Mouse (Mus musculus) liver, adult 2 months (tissue): Measurements from ENCODE around the gene Spc24. TPM values are rescaled to one million over a fixed set of nuclear protein-coding genes. Genes with fewer than 3 reads are reported as not detected.

Experiments
- DNase-seq: peaks from one replicate; pipeline ENCODE4 v3.0.0-alpha.2; 2011; ENCODE audit warnings: low read depth, low spot score; ENCODE audit errors: extremely low read depth
- H3K27ac ChIP-seq: fragments of 200-500 bp; replicated peaks from 2 replicates; pipeline ENCODE4 v1.5.1; 2012; ENCODE audit warnings: low read depth, mild to moderate bottlenecking, control low read depth, inconsistent platforms, low read length; ENCODE audit not compliant: insufficient read depth
- H3K27me3 ChIP-seq: fragments of 200-500 bp; 2 replicates; pipeline ENCODE4 v1.6.1; 2012; ENCODE audit warnings: mild to moderate bottlenecking, moderate library complexity, low read length, inconsistent platforms; ENCODE audit not compliant: control insufficient read depth, insufficient read depth
- H3K36me3 ChIP-seq: fragments of 200-500 bp; 2 replicates; pipeline ENCODE4 v1.6.1; 2012; ENCODE audit warnings: low read length, inconsistent platforms; ENCODE audit not compliant: control insufficient read depth, insufficient read depth
- H3K4me1 ChIP-seq: fragments of 200-500 bp; 2 replicates; pipeline ENCODE4 v1.6.1; 2011; ENCODE audit warnings: low read length; ENCODE audit not compliant: control insufficient read depth, insufficient read depth
- H3K4me3 ChIP-seq: fragments of 200-500 bp; 2 replicates; pipeline ENCODE4 v1.5.1; 2011; ENCODE audit warnings: low read depth, mild to moderate bottlenecking, control low read depth, low read length, moderate library complexity; ENCODE audit not compliant: insufficient read depth
- H3K79me2 ChIP-seq: fragments of 200-500 bp; 2 replicates; pipeline ENCODE4 v1.6.1; 2012; ENCODE audit warnings: inconsistent platforms, mild to moderate bottlenecking, low read length, moderate library complexity; ENCODE audit not compliant: control insufficient read depth, insufficient read depth
- H3K9ac ChIP-seq: fragments of 200-500 bp; 2 replicates; pipeline ENCODE4 v1.6.1; 2012; ENCODE audit warnings: low read depth, mild to moderate bottlenecking, control low read depth, inconsistent platforms, low read length
- CTCF ChIP-seq: fragments of 200-500 bp; IDR thresholded peaks from 2 replicates; pipeline ENCODE4 v1.5.1; 2011; ENCODE audit warnings: low read depth, low read length, control low read depth
- POLR2A ChIP-seq: fragments of 200-500 bp; IDR thresholded peaks from 2 replicates; pipeline ENCODE4 v1.6.1; 2011; ENCODE audit warnings: low read length, control low read depth; ENCODE audit not compliant: insufficient read depth; ENCODE audit errors: extremely low read depth
- WGBS: fragments of 180-500 bp; shearing (Covaris S2); methylation state at CpG from one replicate; pipeline ENCODE4 v1.1.7; 2018; 5-methylcytosine and 5-hydroxymethylcytosine counted together
- polyA plus RNA-seq: library from polyadenylated mRNA; depleted of rRNA; stranded (reverse); fragments of >200 nt; gene quantifications from 2 replicates; pipeline ENCODE4 v1.2.3, GENCODE M21; 2012; rRNA removed
- total RNA-seq: library from RNA; depleted of rRNA; stranded (reverse); fragments of >200 nt; gene quantifications from 2 replicates; pipeline ENCODE4 v1.2.3, GENCODE M21; 2014; rRNA removed

The Spc24 gene
- total RNA-seq (15.3 and 17.9 TPM in 2 replicates), polyA plus RNA-seq (11.6 and 14.4 TPM in 2 replicates)

DNA sequence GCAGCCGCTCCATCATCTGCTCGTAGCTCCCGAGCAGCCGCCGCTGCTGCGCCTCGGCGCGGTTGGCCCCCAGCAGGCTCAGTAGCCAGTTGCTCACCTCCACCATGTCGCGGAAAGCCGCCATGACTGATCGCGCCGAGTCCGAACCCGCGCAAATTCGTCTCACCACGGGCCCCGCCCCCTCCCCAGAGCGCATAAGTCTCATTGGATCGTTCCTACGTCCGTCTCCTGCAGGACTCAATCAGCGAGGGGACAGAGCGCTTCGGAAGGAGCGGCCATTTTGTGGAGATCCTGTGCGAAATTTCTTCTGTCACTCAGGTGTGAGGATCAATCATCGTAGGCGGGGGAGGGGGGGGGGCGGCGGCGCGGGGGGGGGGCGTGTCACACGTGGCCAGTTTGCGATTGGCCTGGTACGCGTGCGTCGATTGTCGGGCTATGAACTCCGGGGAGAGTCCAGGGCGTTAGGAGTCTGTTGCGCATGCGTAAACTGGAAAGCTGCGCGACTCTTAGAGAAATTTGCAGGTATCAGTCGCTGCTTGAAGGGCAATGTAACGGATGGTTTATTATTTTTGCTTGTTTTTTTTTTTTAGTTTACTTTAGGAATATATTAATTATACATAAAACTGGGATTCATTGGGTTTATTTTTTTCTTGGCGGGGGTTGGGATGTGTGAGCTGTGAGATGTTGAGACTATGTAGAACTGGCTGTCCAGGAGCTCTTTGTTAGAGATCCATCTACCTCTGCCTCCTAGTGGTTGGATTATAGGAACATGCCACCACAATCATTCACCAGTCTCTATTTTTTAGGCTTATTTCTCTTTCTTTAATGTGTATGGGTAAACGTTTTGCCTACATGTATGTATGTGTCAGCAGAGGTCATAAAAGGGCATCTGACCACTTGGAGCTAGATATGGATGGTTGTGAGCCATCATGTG lies at the start of gene Spc24:
Gene Spc24, minus strand, starts transcription at position 149 of the 934 bp plus-strand sequence.
- Histone ChIP-seq H3K27ac (peak within 1 kb of the TSS; percentile 84), H3K4me3 (peak within 1 kb of the TSS; percentile 88), H3K36me3 (no peaks in the 10 kb centered on the region), H3K27me3 (no peaks in the 10 kb centered on the region), H3K79me2 (no peaks in the 10 kb centered on the region), H3K4me1 (peaks cover 18% of the 10 kb centered on the region), H3K9ac (peak within 1 kb of the TSS; percentile 88)
- DNase-seq: peak; percentile 97
- TF ChIP-seq POLR2A (no peak), CTCF (peak; percentile 28; the same call in 1 of the 2 replicates)
- under 1% methylated on average over 51 of the region's 54 CpGs for WGBS

- Histone ChIP-seq H3K9ac (no peak overlapping the region), H3K79me2 (no peaks in the 10 kb centered on the region), H3K4me3 (no peak overlapping the region), H3K36me3 (no peaks in the 10 kb centered on the region), H3K27me3 (no peaks in the 10 kb centered on the region), H3K27ac (no peak overlapping the region), H3K4me1 (peaks cover 20% of the 10 kb centered on the region)
- TF ChIP-seq CTCF (peak; percentile 67), POLR2A (no peak)
- DNase-seq: no peak
- WGBS: 58% methylated on average over 3 of the region's 3 CpGs
Observed at GRCm38 (mm10) chr9:21808561-21808960, 48.5 kb upstream of the Spc24 start.

- TF ChIP-seq POLR2A (no peak), CTCF (peak; percentile 34; the same call in 1 of the 2 replicates)
- H3K4me1 ChIP-seq: peaks cover 20% of the 10 kb centered on the region
- DNase-seq: peak; percentile 66
- no peak overlapping the region for H3K4me3 ChIP-seq
- H3K27me3 ChIP-seq: no peaks in the 10 kb centered on the region
- H3K79me2 ChIP-seq: no peaks in the 10 kb centered on the region
- H3K27ac ChIP-seq: peak overlapping the region; percentile 29
- no peaks in the 10 kb centered on the region for H3K36me3 ChIP-seq
- WGBS: 24% methylated on average over 11 of the region's 11 CpGs
- no peak overlapping the region for H3K9ac ChIP-seq
Observed at GRCm38 (mm10) chr9:21806976-21807375, 46.9 kb upstream of the Spc24 start.

DNA sequence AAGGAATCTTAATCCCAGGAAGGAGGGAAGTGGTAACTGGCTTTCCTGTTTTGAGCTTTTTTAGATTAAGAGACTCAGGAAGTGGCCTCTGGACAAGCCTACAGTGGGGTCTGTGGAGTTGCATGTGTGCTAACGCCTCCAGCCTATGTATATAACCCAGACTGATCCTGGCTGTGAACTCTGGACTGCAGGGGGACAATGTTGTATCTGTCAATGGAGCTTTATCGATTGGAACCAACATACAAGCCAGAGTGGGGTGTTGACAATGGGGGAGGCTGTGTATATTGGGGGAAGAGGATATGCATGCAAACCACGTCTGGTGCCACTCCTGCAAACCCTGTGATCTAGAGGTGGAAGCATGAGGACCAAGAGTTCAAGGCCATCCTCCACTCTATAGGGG lies 46.3 kb upstream of the Spc24 start:
- H3K4me1 ChIP-seq: peaks cover 20% of the 10 kb centered on the region
- DNase-seq: peak; percentile 75
- no peaks in the 10 kb centered on the region for H3K79me2 ChIP-seq
- H3K9ac ChIP-seq: peak overlapping the region; percentile 16; the same call in 1 of the 2 replicates
- peak overlapping the region; percentile 42 for H3K27ac ChIP-seq
- no peaks in the 10 kb centered on the region for H3K36me3 ChIP-seq
- whole genome bisulfite sequencing: 4% methylated on average over 3 of the region's 3 CpGs
- no peak for TF ChIP-seq POLR2A
- TF ChIP-seq CTCF: no peak
- no peak overlapping the region for H3K4me3 ChIP-seq
- H3K27me3 ChIP-seq: no peaks in the 10 kb centered on the region

DNA sequence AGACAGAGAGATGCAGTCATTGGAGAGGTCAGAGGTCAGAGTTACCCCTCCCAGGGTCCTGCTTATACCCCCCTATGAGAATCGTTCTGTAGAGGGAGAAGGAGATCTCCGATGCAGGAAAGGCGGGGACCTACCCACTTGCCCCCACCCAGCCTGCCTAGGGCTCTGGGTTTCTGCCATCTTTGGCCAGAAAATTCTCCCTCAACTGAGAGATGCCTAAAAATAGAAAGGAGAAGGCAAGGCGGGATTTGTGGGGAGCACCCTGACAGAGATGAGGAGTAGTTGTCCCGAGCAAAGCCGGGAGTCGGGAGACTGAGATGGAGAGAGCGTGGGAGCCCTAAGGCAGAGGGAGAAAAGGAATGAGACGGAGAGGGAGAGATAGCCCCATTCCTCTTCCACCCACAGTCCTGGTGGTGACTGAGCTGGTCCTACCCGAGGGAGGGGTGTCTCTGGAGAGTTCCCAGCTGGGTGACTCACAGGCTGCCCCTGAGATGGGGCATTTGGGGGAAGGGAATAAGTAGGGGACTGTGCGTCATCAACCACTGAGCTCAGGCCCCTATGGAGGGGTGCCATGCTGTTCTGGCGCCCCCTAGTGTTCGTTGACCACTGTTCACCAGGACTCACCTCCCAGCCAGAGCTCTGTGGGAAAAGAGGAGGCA lies 44.0 kb upstream of the Spc24 start:
- no peaks in the 10 kb centered on the region for H3K27me3 ChIP-seq
- no peaks in the 10 kb centered on the region for H3K79me2 ChIP-seq
- H3K4me3 ChIP-seq: no peak overlapping the region
- WGBS: 49% methylated on average over 13 of the region's 13 CpGs
- TF ChIP-seq CTCF: peak; percentile 96
- TF ChIP-seq POLR2A: no peak
- H3K4me1 ChIP-seq: peaks cover 20% of the 10 kb centered on the region
- H3K27ac ChIP-seq: no peak overlapping the region
- H3K9ac ChIP-seq: no peak overlapping the region
- H3K36me3 ChIP-seq: no peaks in the 10 kb centered on the region
- peak; percentile 29 for DNase-seq

DNA sequence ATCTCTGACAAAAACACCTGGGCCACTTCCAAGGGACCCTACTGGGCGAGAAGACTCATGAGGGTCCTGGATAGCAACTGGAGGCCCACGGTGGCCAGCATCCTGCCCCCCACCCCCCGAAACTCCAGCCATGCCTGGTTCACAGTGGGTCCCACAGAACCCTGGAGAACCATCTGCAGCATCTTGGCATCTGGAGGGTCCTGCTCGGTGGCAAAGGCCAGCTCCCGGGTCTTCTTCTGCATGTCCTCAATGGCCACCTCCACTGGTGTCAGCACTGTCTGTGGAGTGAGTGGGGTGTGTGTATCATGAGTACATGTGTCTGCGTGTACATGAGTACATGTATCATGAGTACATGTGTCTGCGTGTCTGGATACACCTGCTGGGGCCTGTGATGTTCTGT lies 41.5 kb upstream of the Spc24 start:
- H3K4me3 ChIP-seq: no peak overlapping the region
- H3K27ac ChIP-seq: no peak overlapping the region
- H3K9ac ChIP-seq: no peak overlapping the region
- WGBS: 92% methylated on average over 7 of the region's 7 CpGs
- DNase-seq: no peak
- TF ChIP-seq POLR2A: no peak
- TF ChIP-seq CTCF: no peak
- H3K79me2 ChIP-seq: peaks cover 16% of the 10 kb centered on the region
- no peaks in the 10 kb centered on the region for H3K27me3 ChIP-seq
- no peaks in the 10 kb centered on the region for H3K36me3 ChIP-seq
- H3K4me1 ChIP-seq: peaks cover 20% of the 10 kb centered on the region
